Mouse (Mus musculus): Measurements from ENCODE around the gene Lgsn. TPM values are rescaled to one million over a fixed set of nuclear protein-coding genes. Genes with fewer than 3 reads are reported as not detected.

The Lgsn gene
- polyA plus RNA-seq (2012; rRNA removed): not detected in 2 replicates

- no peak within 1 kb of the TSS for H3K4me3 ChIP-seq (ENCODE audit: insufficient read depth, low read length)
- TF ChIP-seq CTCF (IDR thresholded peaks at IDR 0.05; ENCODE audit: extremely low read depth, insufficient read depth, low read length) (no peak), POLR2A (IDR thresholded peaks at IDR 0.05; ENCODE audit: extremely low read depth, insufficient read depth, low read length) (no peak)
- H3K27ac ChIP-seq (ENCODE audit: insufficient read depth, low read length): no peak within 1 kb of the TSS
These were observed at the start of gene Lgsn for GRCm38 (mm10) chr1:31176101-31176500. Lgsn (plus strand) TSS chr1:31176401.

GRCm38 (mm10) chr1:31138387-31138786, 37.8 kb upstream of the Lgsn start:
- Histone ChIP-seq H3K4me1 (ENCODE audit: control insufficient read depth, insufficient read depth, low read length) (no peaks in the 10 kb centered on the region), H3K4me3 (ENCODE audit: insufficient read depth, low read length) (no peak overlapping the region), H3K27ac (ENCODE audit: insufficient read depth, low read length) (no peak overlapping the region)
- no peak for TF ChIP-seq CTCF (IDR thresholded peaks at IDR 0.05; ENCODE audit: extremely low read depth, insufficient read depth, low read length)
- TF ChIP-seq POLR2A (IDR thresholded peaks at IDR 0.05; ENCODE audit: extremely low read depth, insufficient read depth, low read length): no peak

More at GRCm38 (mm10) chr1:31176101-31176500, at the start of gene Lgsn:
- no peaks in the 10 kb centered on the region for H3K4me1 ChIP-seq (ENCODE audit: control insufficient read depth, insufficient read depth, low read length)

- TF ChIP-seq POLR2A (IDR thresholded peaks at IDR 0.05; ENCODE audit: extremely low read depth, insufficient read depth, low read length): no peak
- TF ChIP-seq CTCF (IDR thresholded peaks at IDR 0.05; ENCODE audit: extremely low read depth, insufficient read depth, low read length): no peak
- no peaks in the 10 kb centered on the region for H3K4me1 ChIP-seq (ENCODE audit: control insufficient read depth, insufficient read depth, low read length)
- H3K27ac ChIP-seq (ENCODE audit: insufficient read depth, low read length): no peak overlapping the region
- H3K4me3 ChIP-seq (ENCODE audit: insufficient read depth, low read length): no peak overlapping the region
These were observed 33.7 kb upstream of the Lgsn start for GRCm38 (mm10) chr1:31142288-31143094.

- H3K4me3 ChIP-seq (ENCODE audit: insufficient read depth, low read length): no peak overlapping the region
- TF ChIP-seq POLR2A (IDR thresholded peaks at IDR 0.05; ENCODE audit: extremely low read depth, insufficient read depth, low read length) (no peak), CTCF (IDR thresholded peaks at IDR 0.05; ENCODE audit: extremely low read depth, insufficient read depth, low read length) (no peak)
- no peaks in the 10 kb centered on the region for H3K4me1 ChIP-seq (ENCODE audit: control insufficient read depth, insufficient read depth, low read length)
- no peak overlapping the region for H3K27ac ChIP-seq (ENCODE audit: insufficient read depth, low read length)
These were observed 32.6 kb upstream of the Lgsn start for GRCm38 (mm10) chr1:31143571-31143970.

GRCm38 (mm10) chr1:31149671-31150070, 26.5 kb upstream of the Lgsn start:
- TF ChIP-seq CTCF (IDR thresholded peaks at IDR 0.05; ENCODE audit: extremely low read depth, insufficient read depth, low read length) (no peak), POLR2A (IDR thresholded peaks at IDR 0.05; ENCODE audit: extremely low read depth, insufficient read depth, low read length) (no peak)
- Histone ChIP-seq H3K27ac (ENCODE audit: insufficient read depth, low read length) (no peak overlapping the region), H3K4me3 (ENCODE audit: insufficient read depth, low read length) (no peak overlapping the region), H3K4me1 (ENCODE audit: control insufficient read depth, insufficient read depth, low read length) (no peaks in the 10 kb centered on the region)

GRCm38 (mm10) chr1:31150546-31150945, 25.7 kb upstream of the Lgsn start:
- Histone ChIP-seq H3K27ac (ENCODE audit: insufficient read depth, low read length) (no peak overlapping the region), H3K4me1 (ENCODE audit: control insufficient read depth, insufficient read depth, low read length) (no peaks in the 10 kb centered on the region), H3K4me3 (ENCODE audit: insufficient read depth, low read length) (no peak overlapping the region)
- TF ChIP-seq POLR2A (IDR thresholded peaks at IDR 0.05; ENCODE audit: extremely low read depth, insufficient read depth, low read length) (no peak), CTCF (IDR thresholded peaks at IDR 0.05; ENCODE audit: extremely low read depth, insufficient read depth, low read length) (no peak)

GRCm38 (mm10) chr1:31152799-31153426, 23.3 kb upstream of the Lgsn start:
- Histone ChIP-seq H3K4me1 (ENCODE audit: control insufficient read depth, insufficient read depth, low read length) (no peaks in the 10 kb centered on the region), H3K4me3 (ENCODE audit: insufficient read depth, low read length) (no peak overlapping the region), H3K27ac (ENCODE audit: insufficient read depth, low read length) (no peak overlapping the region)
- TF ChIP-seq POLR2A (IDR thresholded peaks at IDR 0.05; ENCODE audit: extremely low read depth, insufficient read depth, low read length) (no peak), CTCF (IDR thresholded peaks at IDR 0.05; ENCODE audit: extremely low read depth, insufficient read depth, low read length) (no peak)

GRCm38 (mm10) chr1:31153793-31154349, 22.3 kb upstream of the Lgsn start:
- Histone ChIP-seq H3K4me3 (ENCODE audit: insufficient read depth, low read length) (no peak overlapping the region), H3K27ac (ENCODE audit: insufficient read depth, low read length) (no peak overlapping the region), H3K4me1 (ENCODE audit: control insufficient read depth, insufficient read depth, low read length) (no peaks in the 10 kb centered on the region)
- peak; percentile 90 for TF ChIP-seq CTCF (IDR thresholded peaks at IDR 0.05; ENCODE audit: extremely low read depth, insufficient read depth, low read length)
- TF ChIP-seq POLR2A (IDR thresholded peaks at IDR 0.05; ENCODE audit: extremely low read depth, insufficient read depth, low read length): no peak

- H3K4me1 ChIP-seq (ENCODE audit: control insufficient read depth, insufficient read depth, low read length): no peaks in the 10 kb centered on the region
- no peak overlapping the region for H3K4me3 ChIP-seq (ENCODE audit: insufficient read depth, low read length)
- no peak overlapping the region for H3K27ac ChIP-seq (ENCODE audit: insufficient read depth, low read length)
- TF ChIP-seq CTCF (IDR thresholded peaks at IDR 0.05; ENCODE audit: extremely low read depth, insufficient read depth, low read length): no peak
- TF ChIP-seq POLR2A (IDR thresholded peaks at IDR 0.05; ENCODE audit: extremely low read depth, insufficient read depth, low read length): no peak
These were observed 20.0 kb upstream of the Lgsn start for GRCm38 (mm10) chr1:31156185-31156584.

Measured in cortical plate, adult 2 months (tissue).